Mouse (Mus musculus) bone marrow macrophage, adult 2 months (primary cell): ENCODE measurements around the gene Tmem217.

Experiments used
- CTCF ChIP-seq: IDR thresholded peaks from 2 replicates; pipeline ENCODE4 v1.5.1; 2012; ENCODE audit warnings: low read depth, mild to moderate bottlenecking, low read length, moderate library complexity
- POLR2A ChIP-seq: IDR thresholded peaks from 2 replicates; pipeline ENCODE4 v1.6.1; 2012; ENCODE audit warnings: mild to moderate bottlenecking, low read depth, low read length, borderline replicate concordance

DNA sequence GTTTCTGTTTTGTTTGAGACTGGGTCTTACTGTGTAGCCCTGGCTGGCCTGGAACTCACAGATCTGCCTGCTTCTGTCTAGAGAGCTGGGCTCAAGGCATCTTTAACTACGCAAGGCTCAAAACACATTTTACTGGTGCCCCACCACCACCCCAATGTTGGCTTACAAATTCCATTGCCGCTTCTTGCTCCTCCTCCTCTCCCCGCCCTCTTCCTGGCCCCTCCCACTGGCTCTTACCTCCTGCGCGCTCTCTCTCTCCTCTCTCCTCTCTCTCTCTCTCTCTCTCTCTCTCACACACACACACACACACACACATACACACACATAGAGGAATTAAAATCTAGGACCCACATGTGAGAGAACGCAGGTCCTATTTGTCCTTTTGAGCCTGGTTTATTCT, 21.7 kb downstream of the Tmem217 start:
- TF ChIP-seq POLR2A (no peak), CTCF (no peak)
